Mouse (Mus musculus) layer of hippocampus, adult 8-10 months (tissue): Measurements from ENCODE around the gene Slc34a1. TPM values are rescaled to one million over a fixed set of nuclear protein-coding genes. Genes with fewer than 3 reads are reported as not detected.
A peak's percentile ranks its signal among the peaks of the same experiment; 100 is the strongest.

Source experiments
- DNase-seq, 2 experiments: peaks; one replicate each; pipeline ENCODE4 v3.0.0; 2022; ENCODE audit warnings: low spot score in 2 of 2
- total RNA-seq, 4 experiments: library from RNA; stranded (reverse); gene quantifications; 2 replicates each; pipeline ENCODE4 v1.2.4; 2022

Gene Slc34a1
- total RNA-seq, 4 experiments from 2014 or later: not detected

GRCm38 (mm10) chr13:55443799-55444285 lies 45.9 kb downstream of the Slc34a1 start:
- no peak for DNase-seq

GRCm38 (mm10) chr13:55444286-55444936 lies 46.4 kb downstream of the Slc34a1 start:
- DNase-seq: peak in 1 of 2 experiments; percentile 65

- peak; percentile 100 for DNase-seq
Observed at GRCm38 (mm10) chr13:55444937-55445315, 46.9 kb downstream of the Slc34a1 start, which contains the start of gene Grk6. Gene Grk6 (plus strand): TSS chr13:55445072.

GRCm38 (mm10) chr13:55445361-55446091 lies 47.5 kb downstream of the Slc34a1 start:
- no peak for DNase-seq

- DNase-seq: no peak
Observed at GRCm38 (mm10) chr13:55446483-55447105, 48.6 kb downstream of the Slc34a1 start.

- DNase-seq: no peak
Observed at GRCm38 (mm10) chr13:55447543-55447943, 49.6 kb downstream of the Slc34a1 start.

GRCm38 (mm10) chr13:55448131-55448530 lies 50.1 kb downstream of the Slc34a1 start:
- DNase-seq: no peak

- DNase-seq: no peak
Observed at GRCm38 (mm10) chr13:55449205-55449604, 51.2 kb downstream of the Slc34a1 start.

GRCm38 (mm10) chr13:55449679-55450441 lies 51.9 kb downstream of the Slc34a1 start:
- DNase-seq: no peak

GRCm38 (mm10) chr13:55450511-55450980 lies 52.6 kb downstream of the Slc34a1 start:
- DNase-seq: peak in 1 of 2 experiments; percentile 65

- no peak for DNase-seq
Observed at GRCm38 (mm10) chr13:55451296-55451695, 53.3 kb downstream of the Slc34a1 start.

- DNase-seq: no peak
Observed at GRCm38 (mm10) chr13:55451785-55452549, 54.0 kb downstream of the Slc34a1 start.

- no peak for DNase-seq
Observed at GRCm38 (mm10) chr13:55462965-55463364, 65.0 kb downstream of the Slc34a1 start.

GRCm38 (mm10) chr13:55463399-55464026 lies 65.5 kb downstream of the Slc34a1 start:
- no peak for DNase-seq

GRCm38 (mm10) chr13:55464027-55464884 lies 66.3 kb downstream of the Slc34a1 start, which contains the start of gene Prr7:
Gene Prr7 (plus strand): TSS chr13:55464267.
- peak in 1 of 2 experiments; percentile 67 for DNase-seq

GRCm38 (mm10) chr13:55465184-55465583 lies 67.2 kb downstream of the Slc34a1 start:
- DNase-seq: no peak
